8 mouse cellular contexts compared by ENCODE assay signal in the genomic region with DNA sequence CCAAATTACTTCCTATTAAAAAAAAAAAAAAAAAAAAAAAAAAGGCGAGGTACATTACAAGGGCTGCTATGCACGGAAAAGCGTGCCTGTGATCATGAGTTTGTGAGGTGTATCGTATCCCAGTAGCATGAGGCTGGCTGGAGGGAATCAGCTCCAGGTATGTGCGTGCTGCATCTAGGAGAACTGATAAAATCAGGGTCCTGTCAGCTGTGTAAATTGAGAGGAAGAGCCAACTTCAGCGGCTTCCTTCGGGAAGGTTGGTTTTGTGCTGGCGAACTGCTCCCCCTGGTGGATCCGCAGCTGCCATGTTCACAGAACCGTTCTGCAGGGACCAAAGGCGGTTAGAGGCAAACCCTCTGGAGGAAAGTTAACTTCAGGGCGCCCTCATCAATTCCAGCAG.
DNase-seq lines count a peak whose midpoint lies in the region; ATAC-seq and TF ChIP-seq lines count a peak whose summit lies in the region.

No protein-coding gene starts in this region.

- 4% methylated on average over 12 of the region's 12 CpGs for WGBS in spleen, adult 2 months
- 2% methylated on average over 12 of the region's 12 CpGs for WGBS in heart, embryonic 12.5 days
- 1% methylated on average over 12 of the region's 12 CpGs for WGBS in kidney, embryonic 16.5 days
- under 1% methylated on average over 12 of the region's 12 CpGs for WGBS in limb, embryonic 15.5 days
- 3% methylated on average over 12 of the region's 12 CpGs for WGBS in midbrain, postnatal 0 days
- WGBS in stomach, postnatal 0 days: 1% methylated on average over 12 of the region's 12 CpGs

- no peak overlapping the region for H3K9ac ChIP-seq in heart, embryonic 12.5 days
- H3K9ac ChIP-seq in kidney, embryonic 16.5 days (replicated peaks; ENCODE audit: low read length): peak overlapping the region; percentile 62
- no peak overlapping the region for H3K9ac ChIP-seq in limb, embryonic 15.5 days
- peak overlapping the region; percentile 48; the same call in 1 of the 2 replicates for H3K9ac ChIP-seq in midbrain, postnatal 0 days (replicated peaks; ENCODE audit: low read length, poor library complexity, severe bottlenecking)
- no peak overlapping the region for H3K9ac ChIP-seq in stomach, postnatal 0 days (ENCODE audit: low read length)

- H3K27ac ChIP-seq in spleen, adult 2 months (ENCODE audit: insufficient read depth, low read length): no peak overlapping the region
- no peak overlapping the region for H3K27ac ChIP-seq in heart, embryonic 12.5 days (ENCODE audit: poor library complexity, severe bottlenecking)
- H3K27ac ChIP-seq in kidney, embryonic 16.5 days (ENCODE audit: low read length): peak overlapping the region; percentile 96
- no peak overlapping the region for H3K27ac ChIP-seq in limb, embryonic 15.5 days
- no peak overlapping the region for H3K27ac ChIP-seq in midbrain, postnatal 0 days (ENCODE audit: low read depth, low read length)
- H3K27ac ChIP-seq in stomach, postnatal 0 days (replicated peaks): no peak overlapping the region; the same call in 1 of the 2 replicates

- TF ChIP-seq EP300 in stomach, postnatal 0 days (optimal IDR thresholded peaks at IDR 0.05): no peak

- peak; percentile 15; the same call in 1 of the 2 replicates for TF ChIP-seq CTCF in spleen, adult 2 months (IDR thresholded peaks at IDR 0.05; ENCODE audit: extremely low read depth, insufficient read depth, insufficient read length, insufficient replicate concordance)
- TF ChIP-seq CTCF in midbrain, postnatal 0 days (IDR thresholded peaks at IDR 0.05): peak; percentile 94
- TF ChIP-seq CTCF in stomach, postnatal 0 days (IDR thresholded peaks at IDR 0.05; ENCODE audit: low read depth): peak; percentile 93

- H3K27me3 ChIP-seq in spleen, adult 2 months (ENCODE audit: control insufficient read depth, insufficient read depth, low read length): no peaks in the 10 kb centered on the region
- H3K27me3 ChIP-seq in heart, embryonic 12.5 days (replicated peaks): 0 out of 2 replicates have a peak, but pooled peaks cover 5% of the 10 kb centered on the region
- H3K27me3 ChIP-seq in kidney, embryonic 16.5 days (ENCODE audit: insufficient read depth, low read length): no peaks in the 10 kb centered on the region
- peaks cover 8% of the 10 kb centered on the region; the same call in 1 of the 2 replicates for H3K27me3 ChIP-seq in limb, embryonic 15.5 days
- H3K27me3 ChIP-seq in midbrain, postnatal 0 days (ENCODE audit: insufficient read depth, low read length): peaks cover 9% of the 10 kb centered on the region; the same call in 1 of the 2 replicates
- no peaks in the 10 kb centered on the region for H3K27me3 ChIP-seq in stomach, postnatal 0 days (ENCODE audit: control insufficient read depth, insufficient read depth, low read length)

- no peaks in the 10 kb centered on the region for H3K36me3 ChIP-seq in spleen, adult 2 months (ENCODE audit: control insufficient read depth, insufficient read depth, low read length)
- H3K36me3 ChIP-seq in heart, embryonic 12.5 days: no peaks in the 10 kb centered on the region
- no peaks in the 10 kb centered on the region for H3K36me3 ChIP-seq in kidney, embryonic 16.5 days (ENCODE audit: insufficient read depth, low read length)
- H3K36me3 ChIP-seq in limb, embryonic 15.5 days: no peaks in the 10 kb centered on the region
- H3K36me3 ChIP-seq in midbrain, postnatal 0 days (ENCODE audit: insufficient read depth, low read length): no peaks in the 10 kb centered on the region
- no peaks in the 10 kb centered on the region for H3K36me3 ChIP-seq in stomach, postnatal 0 days (ENCODE audit: control insufficient read depth, insufficient read depth, low read length)

- peak; percentile 57; the same call in 1 of the 2 replicates for ATAC-seq in erythroid progenitor cell, adult 5-6 weeks (replicated peaks; ENCODE audit: low FRiP score, poor library complexity, severe bottlenecking)
- ATAC-seq in heart, embryonic 12.5 days (ENCODE audit: insufficient number of reproducible peaks, low FRiP score): peak; percentile 79
- peak; percentile 71 for ATAC-seq in kidney, embryonic 16.5 days (ENCODE audit: low FRiP score, low TSS enrichment)
- ATAC-seq in limb, embryonic 15.5 days (ENCODE audit: insufficient number of reproducible peaks, low FRiP score, low TSS enrichment, low read depth): peak; percentile 40; the same call in 1 of the 2 replicates
- 0 out of 2 replicates have a peak, but pooled peaks have one; percentile 31 for ATAC-seq in midbrain, postnatal 0 days (ENCODE audit: low FRiP score)
- peak; percentile 75 for ATAC-seq in stomach, postnatal 0 days (ENCODE audit: low FRiP score, low TSS enrichment)

- H3K4me1 ChIP-seq in spleen, adult 2 months (ENCODE audit: control insufficient read depth, insufficient read depth, insufficient read length): no peaks in the 10 kb centered on the region
- H3K4me1 ChIP-seq in heart, embryonic 12.5 days (replicated peaks): peaks cover 8% of the 10 kb centered on the region
- peaks cover 32% of the 10 kb centered on the region for H3K4me1 ChIP-seq in kidney, embryonic 16.5 days (ENCODE audit: insufficient read depth, low read length)
- peaks cover 7% of the 10 kb centered on the region; the same call in 1 of the 2 replicates for H3K4me1 ChIP-seq in limb, embryonic 15.5 days
- H3K4me1 ChIP-seq in midbrain, postnatal 0 days (ENCODE audit: insufficient read depth, low read length): no peaks in the 10 kb centered on the region
- H3K4me1 ChIP-seq in stomach, postnatal 0 days (replicated peaks; ENCODE audit: control insufficient read depth, insufficient read depth): no peaks in the 10 kb centered on the region

- DNase-seq in spleen, adult 2 months (ENCODE audit: low read depth in 1 of 2, low spot score in 2 of 2): no peak
- no peak for DNase-seq in spleen, adult 12 weeks (ENCODE audit: low spot score)
- peak; percentile 91 for DNase-seq in midbrain, postnatal 0 days (ENCODE audit: low spot score)
- peak; percentile 82 for DNase-seq in stomach, postnatal 0 days (ENCODE audit: low spot score)

- H3K9me3 ChIP-seq in heart, embryonic 12.5 days (replicated peaks): no peaks in the 10 kb centered on the region
- H3K9me3 ChIP-seq in kidney, embryonic 16.5 days (ENCODE audit: low read length): no peaks in the 10 kb centered on the region
- H3K9me3 ChIP-seq in limb, embryonic 15.5 days: no peaks in the 10 kb centered on the region
- H3K9me3 ChIP-seq in midbrain, postnatal 0 days (ENCODE audit: low read length): no peaks in the 10 kb centered on the region
- H3K9me3 ChIP-seq in stomach, postnatal 0 days (ENCODE audit: control insufficient read depth, low read length): no peaks in the 10 kb centered on the region

- H3K4me3 ChIP-seq in spleen, adult 2 months (ENCODE audit: extremely low read depth, insufficient read depth, insufficient read length): no peak overlapping the region
- peak overlapping the region; percentile 43 for H3K4me3 ChIP-seq in heart, embryonic 12.5 days
- H3K4me3 ChIP-seq in kidney, embryonic 16.5 days (ENCODE audit: low read length): peak overlapping the region; percentile 38
- H3K4me3 ChIP-seq in limb, embryonic 15.5 days: peak overlapping the region; percentile 39
- peak overlapping the region; percentile 34 for H3K4me3 ChIP-seq in midbrain, postnatal 0 days (ENCODE audit: low read depth, low read length)
- peak overlapping the region; percentile 37 for H3K4me3 ChIP-seq in stomach, postnatal 0 days (ENCODE audit: low read depth, low read length)

- TF ChIP-seq POLR2A in spleen, adult 2 months (IDR thresholded peaks at IDR 0.05; ENCODE audit: low read depth, low read length): no peak

- peak overlapping the region; percentile 68 for H3K4me2 ChIP-seq in heart, embryonic 12.5 days
- H3K4me2 ChIP-seq in kidney, embryonic 16.5 days (replicated peaks; ENCODE audit: low read depth, low read length): peak overlapping the region; percentile 59
- H3K4me2 ChIP-seq in limb, embryonic 15.5 days: peak overlapping the region; percentile 66
- peak overlapping the region; percentile 71 for H3K4me2 ChIP-seq in midbrain, postnatal 0 days (ENCODE audit: low read depth, low read length, poor library complexity, severe bottlenecking)
- H3K4me2 ChIP-seq in stomach, postnatal 0 days (replicated peaks; ENCODE audit: low read depth): peak overlapping the region; percentile 62

Comparison
In these comparisons a context has a peak if more than half of its experiments do, and no peak if none do; other contexts are left out.
1. DNase-seq: peak in midbrain, postnatal 0 days (single experiment) and stomach, postnatal 0 days (single experiment); none in spleen, adult 2 months (0 of 2) and spleen, adult 12 weeks (single experiment).
2. CTCF ChIP-seq: peak in every context shown above with its lines; median percentile 94 in midbrain, postnatal 0 days; 93 in stomach, postnatal 0 days; 15 in spleen, adult 2 months.
3. H3K9ac ChIP-seq: peak in kidney, embryonic 16.5 days (single experiment) and midbrain, postnatal 0 days (single experiment); none in heart, embryonic 12.5 days (single experiment), limb, embryonic 15.5 days (single experiment) and stomach, postnatal 0 days (single experiment).
4. Peak in every context shown above with its lines, with median percentiles within 50 percentile points of each other: ATAC-seq and H3K4me2 ChIP-seq.